Mouse (Mus musculus) liver, adult (tissue): ENCODE data around the gene Vmn2r33.
"Not testable (repeated sequence)": the region's sequence is repeated elsewhere in the genome, so short reads cannot be mapped to it uniquely, and the experiment has no call there.

Source experiments
- GATA4 ChIP-seq: IDR thresholded peaks from 2 replicates; pipeline ENCODE4 v1.6.1; 2014; ENCODE audit warnings: mild to moderate bottlenecking, low read length; ENCODE audit not compliant: insufficient replicate concordance

Vmn2r33 gene

GRCm38 (mm10) chr7:7566686-7567085, at the start of gene Vmn2r33:
Vmn2r33 (minus strand) TSS chr7:7566786.
- not testable (repeated sequence) for TF ChIP-seq GATA4
